Mouse (Mus musculus): ENCODE results near the gene Gm6592. TPM values are rescaled to one million over a fixed set of nuclear protein-coding genes. Genes with fewer than 3 reads are reported as not detected.
A peak's percentile ranks its signal among the peaks of the same experiment; 100 is the strongest.

Gene Gm6592
- total and polyA plus RNA-seq, 2 experiments from 2014 or later: not detected

- TF ChIP-seq CTCF (IDR thresholded peaks at IDR 0.05): no peak
- H3K36me3 ChIP-seq (ENCODE audit: insufficient read depth, low read length): no peaks in the 10 kb centered on the region
- no peaks in the 10 kb centered on the region for H3K27me3 ChIP-seq (ENCODE audit: insufficient read depth, low read length)
- ATAC-seq (ENCODE audit: low FRiP score) (no peak), DNase-seq (ENCODE audit: low spot score) (no peak)
- H3K4me1 ChIP-seq (ENCODE audit: insufficient read depth, low read length): no peaks in the 10 kb centered on the region
- H3K4me2 ChIP-seq (ENCODE audit: low read depth, low read length, poor library complexity, severe bottlenecking): no peak overlapping the region
- H3K27ac ChIP-seq (ENCODE audit: low read depth, low read length): no peak overlapping the region
- H3K4me3 ChIP-seq (ENCODE audit: low read depth, low read length): no peak overlapping the region
- WGBS: 65% methylated on average over 4 of the region's 4 CpGs
- H3K9me3 ChIP-seq (ENCODE audit: low read length): no peaks in the 10 kb centered on the region
- H3K9ac ChIP-seq (replicated peaks; ENCODE audit: low read length, poor library complexity, severe bottlenecking): no peak overlapping the region
These were observed 40.5 kb downstream of the Gm6592 start for GRCm38 (mm10) chrX:8884336-8884735.

DNA sequence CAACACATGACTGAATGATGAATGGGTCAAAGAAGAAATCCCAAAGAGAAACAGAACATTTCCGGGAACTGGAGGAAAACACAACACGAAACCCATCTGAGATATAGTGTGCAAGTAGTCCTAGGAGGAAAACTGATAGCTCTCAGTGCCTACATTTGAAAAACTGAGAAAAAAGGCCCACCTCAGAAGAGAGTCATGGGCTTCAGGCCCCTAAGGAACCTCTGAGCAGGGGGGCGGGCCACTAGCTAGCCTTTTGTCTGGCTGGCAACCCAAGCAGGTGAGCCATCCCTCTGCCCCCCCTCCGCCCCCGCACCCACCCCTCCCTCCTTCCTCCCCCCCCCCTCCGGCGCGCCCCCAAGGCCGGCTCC, 48.2 kb downstream of the Gm6592 start:
- Histone ChIP-seq H3K9ac (replicated peaks; ENCODE audit: low read length, poor library complexity, severe bottlenecking) (peak overlapping the region; percentile 77), H3K27me3 (ENCODE audit: insufficient read depth, low read length) (no peaks in the 10 kb centered on the region), H3K27ac (ENCODE audit: low read depth, low read length) (peak overlapping the region; percentile 80; the same call in 1 of the 2 replicates), H3K4me2 (ENCODE audit: low read depth, low read length, poor library complexity, severe bottlenecking) (peak overlapping the region; percentile 63), H3K36me3 (ENCODE audit: insufficient read depth, low read length) (no peaks in the 10 kb centered on the region), H3K4me3 (ENCODE audit: low read depth, low read length) (peak overlapping the region; percentile 56), H3K9me3 (ENCODE audit: low read length) (no peaks in the 10 kb centered on the region), H3K4me1 (ENCODE audit: insufficient read depth, low read length) (no peaks in the 10 kb centered on the region)
- ATAC-seq (ENCODE audit: low FRiP score) (no peak; the same call in 1 of the 2 replicates), DNase-seq (ENCODE audit: low spot score) (no peak)
- 36% methylated on average over 3 of the region's 9 CpGs for WGBS
- TF ChIP-seq CTCF (IDR thresholded peaks at IDR 0.05): no peak

DNA sequence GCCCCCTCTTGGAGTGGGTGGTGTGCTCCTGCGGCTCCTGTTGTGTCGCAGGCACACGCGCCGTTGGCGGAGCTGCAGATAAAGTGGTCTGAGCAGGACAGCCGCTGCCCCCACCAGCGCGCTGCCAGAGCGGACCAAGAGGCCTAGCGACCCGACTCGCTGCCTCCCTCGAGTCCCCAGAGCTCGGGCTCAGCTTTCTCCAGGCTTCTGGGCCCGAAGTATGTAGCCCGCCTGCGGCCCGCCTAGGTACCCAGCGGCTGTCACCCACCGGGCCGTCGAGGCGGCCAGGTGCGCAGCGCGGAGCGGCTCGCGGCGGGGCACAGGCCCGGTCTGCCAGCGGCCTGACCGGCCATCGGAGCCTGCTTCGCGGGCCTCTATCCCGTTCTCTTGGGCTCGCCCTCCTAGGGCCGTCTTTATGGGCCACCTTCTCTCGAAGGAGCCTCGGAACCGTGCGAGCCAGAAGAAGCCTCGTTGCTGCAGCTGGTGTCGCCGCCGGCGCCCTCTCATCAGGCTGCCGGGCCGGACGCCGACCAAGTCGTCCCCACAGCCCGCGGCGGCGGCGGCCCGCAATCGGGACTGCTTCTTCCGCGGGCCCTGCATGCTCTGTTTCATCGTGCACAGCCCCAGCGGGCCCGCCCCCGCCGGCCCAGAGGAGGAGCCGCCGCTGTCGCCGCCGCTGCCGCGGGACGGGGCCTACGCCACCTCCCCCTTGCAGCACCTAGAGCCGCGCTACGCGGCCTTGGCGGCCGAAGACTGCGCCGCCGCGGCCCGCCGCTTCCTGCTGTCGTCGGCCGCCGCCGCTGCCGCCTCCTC, 48.8 kb downstream of the Gm6592 start, which contains the start of gene B630019K06Rik:
TSS of gene B630019K06Rik (plus strand) at position 40 of the 813 bp plus-strand sequence.
- Histone ChIP-seq H3K27ac (ENCODE audit: low read depth, low read length) (peak within 1 kb of the TSS; percentile 80), H3K9me3 (ENCODE audit: low read length) (no peaks in the 10 kb centered on the region), H3K4me2 (ENCODE audit: low read depth, low read length, poor library complexity, severe bottlenecking) (peak within 1 kb of the TSS; percentile 63), H3K4me1 (ENCODE audit: insufficient read depth, low read length) (no peaks in the 10 kb centered on the region), H3K9ac (replicated peaks; ENCODE audit: low read length, poor library complexity, severe bottlenecking) (peak within 1 kb of the TSS; percentile 77), H3K27me3 (ENCODE audit: insufficient read depth, low read length) (no peaks in the 10 kb centered on the region), H3K4me3 (ENCODE audit: low read depth, low read length) (peak within 1 kb of the TSS; percentile 56), H3K36me3 (ENCODE audit: insufficient read depth, low read length) (no peaks in the 10 kb centered on the region)
- TF ChIP-seq CTCF (IDR thresholded peaks at IDR 0.05): no peak
- DNase-seq (ENCODE audit: low spot score): peak; percentile 67
- 18% methylated on average over 41 of the region's 95 CpGs for WGBS
- ATAC-seq (ENCODE audit: low FRiP score): peak; percentile 90

DNA sequence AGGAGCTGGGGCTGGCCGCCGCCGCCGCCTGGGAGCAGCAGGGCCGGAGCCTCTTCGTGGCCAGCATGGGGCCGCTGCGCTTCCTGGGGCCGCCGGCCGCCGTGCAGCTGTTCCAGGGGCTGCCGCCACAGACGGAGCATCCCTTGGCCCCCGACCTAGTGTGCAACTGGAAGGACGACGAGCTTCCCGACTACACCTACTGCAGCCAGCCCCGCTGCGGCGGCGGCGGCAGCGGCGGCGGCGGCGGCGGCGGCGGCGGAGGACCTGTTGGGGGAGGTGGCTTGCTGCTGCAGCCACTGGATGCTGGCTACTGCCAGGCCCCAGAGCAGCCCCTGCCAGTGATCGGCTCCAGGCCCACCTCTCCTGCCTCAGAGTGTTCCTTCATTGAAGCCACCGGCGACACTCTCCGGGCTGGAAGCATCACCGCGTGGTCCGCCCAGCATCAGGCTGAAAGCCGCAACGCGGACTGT, 49.4 kb downstream of the Gm6592 start:
- peak; percentile 10 for DNase-seq (ENCODE audit: low spot score)
- peak; percentile 79 for ATAC-seq (ENCODE audit: low FRiP score)
- H3K4me3 ChIP-seq (ENCODE audit: low read depth, low read length): peak overlapping the region; percentile 56
- peak overlapping the region; percentile 63 for H3K4me2 ChIP-seq (ENCODE audit: low read depth, low read length, poor library complexity, severe bottlenecking)
- no peaks in the 10 kb centered on the region for H3K4me1 ChIP-seq (ENCODE audit: insufficient read depth, low read length)
- H3K27me3 ChIP-seq (ENCODE audit: insufficient read depth, low read length): no peaks in the 10 kb centered on the region
- H3K36me3 ChIP-seq (ENCODE audit: insufficient read depth, low read length): no peaks in the 10 kb centered on the region
- H3K27ac ChIP-seq (ENCODE audit: low read depth, low read length): peak overlapping the region; percentile 80
- WGBS: 24% methylated on average over 19 of the region's 42 CpGs
- no peaks in the 10 kb centered on the region for H3K9me3 ChIP-seq (ENCODE audit: low read length)
- H3K9ac ChIP-seq (replicated peaks; ENCODE audit: low read length, poor library complexity, severe bottlenecking): peak overlapping the region; percentile 77
- no peak for TF ChIP-seq CTCF (IDR thresholded peaks at IDR 0.05)

Other genes with a start within 250 kb of the Gm6592 start
- not detected in 2 replicates for gene Ssxb8, start 153.2 kb upstream of the Gm6592 start, total RNA-seq (2014; rRNA removed)
- not detected in 2 replicates for gene Ssxb8, start 153.2 kb upstream of the Gm6592 start, polyA plus RNA-seq (2015; fragmentation: Nextera tagmentation; extraction: Ambion mirVana)
- not detected in 2 replicates for gene Ssx9, start 95.6 kb upstream of the Gm6592 start, total RNA-seq (2014; rRNA removed)
- gene Ssx9, start 95.6 kb upstream of the Gm6592 start, polyA plus RNA-seq (2015; fragmentation: Nextera tagmentation; extraction: Ambion mirVana): not detected in 2 replicates
- gene Ssxb5, start 40.3 kb upstream of the Gm6592 start, total RNA-seq (2014; rRNA removed): not detected in 2 replicates
- gene Ssxb5, start 40.3 kb upstream of the Gm6592 start, polyA plus RNA-seq (2015; fragmentation: Nextera tagmentation; extraction: Ambion mirVana): not detected in 2 replicates
- not detected in 2 replicates for gene Gm5751, start 30.3 kb downstream of the Gm6592 start, total RNA-seq (2014; rRNA removed)
- gene Gm5751, start 30.3 kb downstream of the Gm6592 start, polyA plus RNA-seq (2015; fragmentation: Nextera tagmentation; extraction: Ambion mirVana): not detected in 2 replicates
- gene B630019K06Rik, start 48.4 kb downstream of the Gm6592 start, total RNA-seq (2014; rRNA removed): 112 and 113 TPM in 2 replicates
- 37.5 and 40.5 TPM in 2 replicates for gene B630019K06Rik, start 48.4 kb downstream of the Gm6592 start, polyA plus RNA-seq (2015; fragmentation: Nextera tagmentation; extraction: Ambion mirVana)
- not detected in 2 replicates for gene Fthl17b, start 119.0 kb downstream of the Gm6592 start, total RNA-seq (2014; rRNA removed)
- gene Fthl17b, start 119.0 kb downstream of the Gm6592 start, polyA plus RNA-seq (2015; fragmentation: Nextera tagmentation; extraction: Ambion mirVana): not detected in 2 replicates
- not detected in 2 replicates for gene Fthl17c, start 132.6 kb downstream of the Gm6592 start, total RNA-seq (2014; rRNA removed)
- gene Fthl17c, start 132.6 kb downstream of the Gm6592 start, polyA plus RNA-seq (2015; fragmentation: Nextera tagmentation; extraction: Ambion mirVana): not detected in 2 replicates
- gene Fthl17d, start 142.8 kb downstream of the Gm6592 start, total RNA-seq (2014; rRNA removed): not detected in 2 replicates
- gene Fthl17d, start 142.8 kb downstream of the Gm6592 start, polyA plus RNA-seq (2015; fragmentation: Nextera tagmentation; extraction: Ambion mirVana): not detected in 2 replicates
- not detected in 2 replicates for gene Fthl17e, start 189.5 kb downstream of the Gm6592 start, total RNA-seq (2014; rRNA removed)
- gene Fthl17e, start 189.5 kb downstream of the Gm6592 start, polyA plus RNA-seq (2015; fragmentation: Nextera tagmentation; extraction: Ambion mirVana): not detected in 2 replicates
- gene Fthl17f, start 219.0 kb downstream of the Gm6592 start, total RNA-seq (2014; rRNA removed): not detected in 2 replicates
- not detected in 2 replicates for gene Fthl17f, start 219.0 kb downstream of the Gm6592 start, polyA plus RNA-seq (2015; fragmentation: Nextera tagmentation; extraction: Ambion mirVana)